Mouse (Mus musculus) v-Abl transformed pro-B cells (cell line): Measurements from ENCODE around the gene Cdk17.

Source experiments
- in situ Hi-C, 2 experiments: fragments of 400-800 bp; cut with MboI; formaldehyde crosslinking; loops; one replicate each; pipeline ENCODE4 v1.15.1; 2025; ENCODE audit not compliant: unreplicated experiment in 2 of 2

Gene Cdk17

GRCm38 (mm10) chr10:93213339-93213738 lies 52.7 kb downstream of the Cdk17 start:
- in situ Hi-C loops = no loop called here

- in situ Hi-C loops = no loop called here
Observed at GRCm38 (mm10) chr10:93214251-93214650, 53.6 kb downstream of the Cdk17 start.

DNA sequence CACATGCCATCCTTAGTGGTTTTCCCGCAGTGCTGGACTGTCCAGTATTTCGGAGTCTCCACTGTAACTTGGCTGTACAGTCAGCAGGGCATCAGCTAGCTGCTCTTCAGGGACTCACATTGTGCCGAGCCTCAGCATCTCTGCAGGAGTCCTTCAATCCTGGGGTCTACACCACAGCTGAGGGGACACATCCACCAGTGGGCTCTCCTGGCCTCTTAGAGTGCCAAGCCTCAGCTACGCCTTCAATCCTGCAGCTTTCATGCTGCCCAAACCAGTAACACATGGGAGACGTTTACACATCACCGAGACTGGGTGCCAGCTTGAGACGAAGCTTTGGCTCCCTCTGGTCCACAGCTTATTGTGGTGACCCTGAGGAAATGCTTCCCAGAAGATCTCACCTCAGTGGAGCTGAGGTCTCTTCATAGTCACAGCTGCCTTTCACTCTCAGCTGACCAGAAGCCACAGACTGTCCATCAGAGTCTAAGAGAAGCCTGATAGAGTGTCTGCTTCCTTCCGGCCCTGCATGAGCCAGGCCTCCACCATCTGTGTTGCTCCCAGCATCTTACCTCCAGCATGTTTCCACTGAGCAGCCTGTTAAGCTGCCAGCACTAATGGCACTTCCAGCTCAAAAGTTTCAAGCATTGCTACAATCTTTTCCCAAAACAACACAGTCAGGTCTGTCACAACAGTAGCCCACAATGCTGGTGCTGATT lies 54.5 kb downstream of the Cdk17 start:
- in situ Hi-C loops = no loop called here

DNA sequence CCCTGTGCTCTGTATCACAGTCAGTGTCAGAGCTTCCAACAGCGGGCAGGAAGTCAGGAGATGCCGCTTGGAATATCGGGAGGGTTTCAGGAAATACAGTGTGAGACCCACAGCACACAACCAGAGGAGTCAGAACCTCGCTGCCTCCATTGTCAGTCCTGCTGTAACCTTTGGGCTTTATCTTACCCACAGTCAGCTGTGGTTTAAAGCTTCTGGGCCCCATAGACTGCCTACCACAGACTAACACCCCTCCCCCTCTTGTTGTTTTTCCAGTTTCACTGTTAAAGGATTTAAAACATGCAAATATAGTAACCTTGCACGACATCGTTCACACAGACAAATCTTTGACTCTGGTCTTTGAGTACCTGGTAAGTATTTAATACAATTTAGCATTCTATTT lies 65.1 kb downstream of the Cdk17 start:
- in situ Hi-C loops = no loop called here

DNA sequence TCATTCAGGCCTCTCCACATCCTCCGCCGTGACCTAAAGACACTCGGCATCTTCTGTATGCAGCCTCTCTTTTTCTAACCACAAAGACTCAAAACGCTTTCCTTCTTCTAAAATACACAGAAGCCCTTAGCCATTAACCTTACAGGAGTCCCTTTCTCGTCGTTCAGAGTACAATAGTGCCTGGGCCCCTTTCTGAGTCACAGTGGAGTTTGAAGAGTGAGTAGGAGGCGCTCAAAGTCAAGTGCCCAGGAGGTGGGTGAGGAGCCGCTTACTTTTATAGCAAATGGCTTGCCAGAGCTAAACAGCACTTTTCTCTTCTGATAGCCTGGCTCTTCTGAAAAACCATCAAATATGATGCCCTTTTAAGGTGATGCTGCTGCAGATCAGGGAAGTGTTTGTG lies 67.2 kb downstream of the Cdk17 start:
- in situ Hi-C loops = no loop called here

DNA sequence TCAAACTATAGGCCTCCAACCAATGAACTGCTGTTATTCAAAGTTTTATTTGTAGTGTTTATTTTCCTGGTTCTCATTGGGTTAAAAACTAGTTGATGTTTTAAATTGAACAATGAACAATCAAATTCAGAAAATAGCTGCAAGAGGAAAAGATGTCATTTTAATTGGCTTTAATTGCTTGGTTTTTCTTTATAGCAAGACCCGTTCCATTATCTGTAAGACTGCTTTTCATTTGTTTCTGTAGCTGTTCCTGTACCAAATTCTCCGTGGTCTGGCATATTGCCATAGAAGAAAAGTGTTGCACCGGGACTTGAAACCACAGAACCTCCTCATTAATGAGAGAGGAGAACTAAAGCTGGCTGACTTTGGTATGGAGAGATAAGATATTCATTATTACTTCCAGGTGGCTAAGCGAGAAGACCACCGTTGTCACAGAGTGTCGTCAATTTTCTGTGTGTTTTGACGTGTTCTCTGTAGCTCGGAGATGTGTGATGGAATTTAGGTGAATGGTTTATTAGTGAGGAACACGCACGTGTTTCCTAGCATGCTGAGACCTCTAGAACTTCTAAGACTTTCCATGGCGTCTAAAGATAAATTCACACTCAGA lies 67.8 kb downstream of the Cdk17 start:
- in situ Hi-C loops = no loop called here

GRCm38 (mm10) chr10:93231490-93231889 lies 70.8 kb downstream of the Cdk17 start:
- in situ Hi-C loops = loop anchor here in 1 of 2 experiments (5.0 kb wide), 1 partner anchor 69 kb away; the partner anchor contains the start of gene Cdk17

GRCm38 (mm10) chr10:93231893-93232292 lies 71.2 kb downstream of the Cdk17 start:
- in situ Hi-C loops = loop anchor here in 1 of 2 experiments (5.0 kb wide), 1 partner anchor 70 kb away; the partner anchor contains the start of gene Cdk17

DNA sequence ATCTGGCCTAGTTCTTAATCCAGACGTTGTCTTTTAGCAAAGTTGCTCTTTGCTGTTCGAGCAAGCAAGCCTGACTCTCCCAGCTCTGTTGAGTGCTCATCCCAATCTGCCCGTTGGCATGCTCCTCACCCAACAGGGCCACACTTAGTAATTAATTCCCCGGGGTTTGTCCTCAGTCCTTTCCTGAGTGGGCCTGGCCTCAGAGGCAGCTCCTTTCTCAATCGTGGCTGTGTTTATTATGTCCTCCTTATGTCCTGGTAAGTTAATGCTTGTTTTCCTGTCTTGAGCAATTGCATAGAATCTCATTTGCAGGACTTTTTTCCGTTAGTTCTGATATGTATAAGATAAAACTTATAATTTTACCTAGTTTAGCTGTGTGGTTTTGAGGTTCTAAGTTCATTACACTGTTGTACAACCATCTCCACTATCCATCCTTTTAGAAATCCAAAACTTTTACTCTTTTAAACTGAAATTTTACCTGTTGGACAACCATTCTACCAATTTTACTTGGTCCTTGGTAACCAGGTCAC lies 73.1 kb downstream of the Cdk17 start:
- in situ Hi-C loops = loop anchor here in 1 of 2 experiments (5.0 kb wide), 1 partner anchor 71 kb away; the partner anchor contains the start of gene Cdk17

- in situ Hi-C loops = loop anchor here (5.0 kb wide), 1 partner anchor 72 kb away; the partner anchor contains the start of gene Cdk17 (in 2 of the 2)
Observed at GRCm38 (mm10) chr10:93234692-93235091, 74.0 kb downstream of the Cdk17 start.

- in situ Hi-C loops = loop anchor here in 1 of 2 experiments (5.0 kb wide), 1 partner anchor 77 kb away; the partner anchor contains the start of gene Cdk17
Observed at GRCm38 (mm10) chr10:93239201-93239806, 78.6 kb downstream of the Cdk17 start.

DNA sequence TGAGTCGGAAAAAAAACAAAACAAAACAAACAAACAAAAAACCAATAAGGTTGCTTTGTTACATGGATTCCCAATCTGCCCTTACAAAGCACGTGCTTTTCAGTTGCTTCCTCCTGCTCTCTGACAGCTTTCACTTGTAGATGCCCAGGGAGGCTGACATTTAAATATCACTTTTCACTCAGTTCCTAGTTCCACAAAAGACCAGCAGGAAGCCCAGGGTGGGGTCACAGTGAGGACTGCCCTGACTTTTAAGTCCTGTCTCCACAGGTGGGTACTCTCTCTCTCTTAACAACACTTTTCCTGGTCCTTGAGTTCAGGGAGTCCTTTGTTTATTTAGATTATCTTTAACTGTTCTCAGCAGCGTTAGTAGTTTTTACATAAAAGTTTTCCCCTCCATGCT lies 81.5 kb downstream of the Cdk17 start:
- in situ Hi-C loops = no loop called here

- in situ Hi-C loops = no loop called here
Observed at GRCm38 (mm10) chr10:93242861-93243260, 82.2 kb downstream of the Cdk17 start.

DNA sequence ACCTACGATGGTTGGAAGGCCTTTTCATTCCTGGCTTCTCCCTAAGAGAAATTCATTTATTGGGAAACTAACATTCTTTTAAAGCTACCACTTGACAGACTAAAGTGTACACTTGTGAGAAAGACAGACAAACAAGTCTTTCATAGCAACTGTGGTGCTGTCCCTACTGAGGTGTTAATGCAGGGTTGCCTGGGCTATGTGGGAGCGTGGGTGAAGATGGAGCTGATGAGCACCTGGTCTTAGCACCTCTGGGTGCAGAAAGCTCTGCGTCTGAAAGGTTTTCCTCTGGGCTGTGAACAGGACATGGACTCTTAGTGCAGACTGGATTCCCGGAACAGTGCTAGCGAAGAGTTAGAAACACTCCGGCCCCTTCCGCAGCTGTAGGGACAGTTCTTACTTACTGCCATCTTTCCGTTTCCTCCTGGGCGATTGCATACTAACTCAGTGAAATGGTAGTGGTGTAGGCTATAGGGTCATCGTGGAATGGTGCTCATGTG lies 83.6 kb downstream of the Cdk17 start:
- in situ Hi-C loops = no loop called here

GRCm38 (mm10) chr10:93246185-93246920 lies 85.7 kb downstream of the Cdk17 start:
- in situ Hi-C loops = loop anchor here in 1 of 2 experiments (5.0 kb wide), 1 partner anchor 36 kb away; no protein-coding TSS in a partner anchor

DNA sequence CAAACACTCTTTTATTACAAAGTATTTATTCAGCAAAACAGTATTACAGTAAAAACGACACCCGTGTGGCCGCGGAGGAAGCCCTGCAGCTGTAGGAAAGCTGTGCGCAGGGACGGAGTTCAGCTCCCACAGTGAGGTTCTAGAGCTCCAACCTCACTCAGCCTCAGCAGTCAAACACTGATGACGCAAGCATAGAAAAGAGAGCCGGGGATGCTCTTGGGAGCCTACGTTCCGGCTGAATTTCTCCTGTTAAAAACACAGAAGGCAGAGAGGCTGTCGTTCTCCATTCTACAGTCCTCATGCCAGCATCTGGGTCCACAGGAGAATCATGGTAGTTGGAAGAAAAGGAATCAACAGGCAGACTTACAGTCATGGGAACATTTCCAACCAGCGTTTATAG lies 86.7 kb downstream of the Cdk17 start:
- in situ Hi-C loops = loop anchor here in 1 of 2 experiments (5.0 kb wide), 1 partner anchor 35 kb away; no protein-coding TSS in a partner anchor

DNA sequence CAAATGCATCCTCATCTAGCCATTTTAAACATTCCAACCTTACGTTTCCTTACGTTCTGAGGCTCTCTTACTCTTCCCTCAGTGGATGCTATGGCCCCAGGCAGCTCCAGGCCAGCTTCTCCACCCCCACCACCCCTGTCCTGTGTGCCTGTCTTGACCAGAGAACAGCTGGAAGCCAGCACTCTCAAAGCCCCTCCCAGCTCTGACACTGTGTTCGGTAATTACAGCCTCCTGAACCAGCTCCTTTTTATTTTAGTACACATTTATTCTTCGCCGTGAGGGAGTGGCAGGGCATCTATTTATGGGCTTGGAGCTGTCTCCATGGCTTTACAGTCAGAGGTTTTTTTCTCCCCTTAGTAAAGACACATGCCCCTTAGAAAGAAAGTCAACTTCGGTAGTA lies 87.2 kb downstream of the Cdk17 start:
- in situ Hi-C loops = loop anchor here in 1 of 2 experiments (5.0 kb wide), 1 partner anchor 34 kb away; no protein-coding TSS in a partner anchor

- in situ Hi-C loops = loop anchor here in 1 of 2 experiments (5.0 kb wide), 1 partner anchor 34 kb away; no protein-coding TSS in a partner anchor
Observed at GRCm38 (mm10) chr10:93248416-93248815, 87.7 kb downstream of the Cdk17 start.

DNA sequence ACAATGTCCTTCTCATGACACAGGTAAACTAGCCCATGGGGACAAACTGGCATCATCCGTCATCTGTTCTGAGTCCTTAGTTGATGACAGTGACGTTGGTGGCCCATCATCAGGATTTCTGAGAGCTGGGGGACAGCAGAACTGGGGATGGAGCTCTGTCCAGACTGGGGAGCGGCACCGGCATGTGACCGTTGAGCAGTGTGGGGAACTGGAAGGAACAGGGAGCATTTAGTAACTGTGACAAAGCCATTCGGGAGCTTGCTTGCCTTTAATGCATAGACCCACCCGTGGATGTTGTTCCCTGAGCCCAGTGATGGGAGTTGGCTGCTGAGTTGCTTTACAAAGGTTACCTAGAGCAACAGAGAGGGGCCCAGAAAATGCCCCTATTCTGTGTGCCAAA lies 89.2 kb downstream of the Cdk17 start:
- in situ Hi-C loops = loop anchor here in 1 of 2 experiments (5.0 kb wide), 1 partner anchor 32 kb away; no protein-coding TSS in a partner anchor
